Mouse (Mus musculus) yolk sac, embryonic 10.5 days (tissue): ENCODE results near the gene Crlf2.
A peak's percentile ranks its signal among the peaks of the same experiment; 100 is the strongest.

Experiments
- DNase-seq: peaks from one replicate; pipeline ENCODE4 v3.0.0-alpha.2; 2017; ENCODE audit warnings: low spot score

The Crlf2 gene

GRCm38 (mm10) chr5:109558404-109559160 lies at the start of gene Crlf2:
Crlf2 (minus strand) TSS chr5:109558993.
- peak; percentile 93 for DNase-seq

GRCm38 (mm10) chr5:109602585-109602984 lies 43.8 kb upstream of the Crlf2 start:
- DNase-seq = peak; percentile 21

DNA sequence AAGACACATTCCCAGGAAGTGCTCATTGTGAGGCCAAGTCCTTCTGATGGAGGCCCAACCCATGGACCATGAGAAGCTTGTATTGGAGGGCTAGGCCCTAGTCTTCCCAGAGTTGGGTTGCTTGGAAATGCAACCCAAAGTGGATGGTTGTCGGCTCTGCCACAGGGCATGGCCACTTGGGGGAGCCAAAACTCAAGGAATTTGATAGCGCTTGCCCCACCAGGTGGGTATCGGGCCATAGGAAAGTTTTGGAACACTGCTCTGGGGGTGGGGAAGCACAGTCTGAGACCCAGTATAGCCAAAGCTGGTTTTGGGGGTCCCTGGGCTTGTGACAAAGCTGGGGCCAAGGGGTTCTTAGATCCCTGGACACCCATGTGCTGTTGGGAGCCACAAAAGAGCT lies 42.3 kb upstream of the Crlf2 start:
- DNase-seq = no peak

DNA sequence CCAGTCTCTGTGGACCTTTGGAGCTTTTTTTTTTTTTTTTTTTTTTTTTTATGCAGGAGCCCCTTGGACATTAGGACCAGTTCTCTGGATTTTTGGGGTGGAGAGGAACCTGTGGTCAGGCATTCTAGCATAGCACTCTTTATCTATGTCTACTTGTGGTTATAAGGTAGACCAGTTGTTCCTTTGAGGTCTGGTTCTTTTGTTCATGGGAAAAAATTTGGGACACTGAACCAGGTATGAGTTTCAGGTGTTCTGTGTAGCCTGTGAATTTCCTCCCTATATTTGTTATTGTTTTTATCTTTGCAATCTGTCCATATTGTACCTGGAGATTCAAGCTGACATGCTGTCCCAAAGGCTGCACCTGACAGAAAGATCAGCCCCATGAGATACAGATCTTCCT lies 40.1 kb upstream of the Crlf2 start:
- DNase-seq = no peak

DNA sequence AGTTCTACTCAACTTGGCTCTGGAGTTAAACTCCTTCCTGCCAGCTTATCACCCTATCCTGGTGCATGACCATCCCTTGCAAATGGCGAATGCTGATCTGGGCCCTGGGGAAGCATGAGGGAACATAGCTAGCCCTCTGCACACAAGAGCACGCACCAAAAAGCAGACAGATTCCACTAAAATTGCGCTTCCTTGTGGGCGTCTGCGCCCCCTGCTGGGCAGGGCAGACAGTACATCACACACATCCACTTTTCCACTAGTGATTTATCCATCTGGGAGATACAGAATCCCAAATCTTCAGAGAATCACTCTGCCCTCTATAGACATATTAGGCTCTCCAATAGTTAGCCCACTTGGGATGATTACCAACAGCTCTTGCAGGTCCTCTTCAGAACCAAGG lies 37.9 kb upstream of the Crlf2 start:
- DNase-seq = no peak

DNA sequence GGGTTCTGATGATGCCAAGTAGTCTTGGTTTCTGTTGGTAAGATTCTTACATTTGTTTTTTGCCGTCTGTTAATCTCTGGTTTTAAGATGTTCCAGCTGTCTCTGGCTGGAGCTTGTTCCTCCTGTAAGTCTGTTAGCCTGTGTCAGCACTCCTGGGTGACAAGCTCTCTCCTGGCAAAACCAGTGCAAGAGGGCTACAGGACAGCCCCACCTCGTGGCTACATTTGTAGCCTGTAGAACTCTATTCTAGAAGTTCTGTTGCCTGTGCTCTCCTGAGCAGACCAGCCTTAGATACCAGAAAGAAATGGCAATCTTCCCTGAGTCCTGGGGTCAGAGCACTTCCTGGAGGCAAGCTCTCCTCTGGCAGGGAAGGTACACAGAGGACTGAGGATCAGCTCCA lies 4.0 kb upstream of the Crlf2 start:
- DNase-seq = no peak

- DNase-seq = no peak
Measured at GRCm38 (mm10) chr5:109559191-109559590, 398 bp upstream of the Crlf2 start.

- no peak for DNase-seq
Measured at GRCm38 (mm10) chr5:109558123-109558403, 730 bp downstream of the Crlf2 start.

GRCm38 (mm10) chr5:109557321-109558122 lies 1.3 kb downstream of the Crlf2 start:
- no peak for DNase-seq

- peak; percentile 98 for DNase-seq
Measured at GRCm38 (mm10) chr5:109556591-109557320, 2.0 kb downstream of the Crlf2 start.

DNA sequence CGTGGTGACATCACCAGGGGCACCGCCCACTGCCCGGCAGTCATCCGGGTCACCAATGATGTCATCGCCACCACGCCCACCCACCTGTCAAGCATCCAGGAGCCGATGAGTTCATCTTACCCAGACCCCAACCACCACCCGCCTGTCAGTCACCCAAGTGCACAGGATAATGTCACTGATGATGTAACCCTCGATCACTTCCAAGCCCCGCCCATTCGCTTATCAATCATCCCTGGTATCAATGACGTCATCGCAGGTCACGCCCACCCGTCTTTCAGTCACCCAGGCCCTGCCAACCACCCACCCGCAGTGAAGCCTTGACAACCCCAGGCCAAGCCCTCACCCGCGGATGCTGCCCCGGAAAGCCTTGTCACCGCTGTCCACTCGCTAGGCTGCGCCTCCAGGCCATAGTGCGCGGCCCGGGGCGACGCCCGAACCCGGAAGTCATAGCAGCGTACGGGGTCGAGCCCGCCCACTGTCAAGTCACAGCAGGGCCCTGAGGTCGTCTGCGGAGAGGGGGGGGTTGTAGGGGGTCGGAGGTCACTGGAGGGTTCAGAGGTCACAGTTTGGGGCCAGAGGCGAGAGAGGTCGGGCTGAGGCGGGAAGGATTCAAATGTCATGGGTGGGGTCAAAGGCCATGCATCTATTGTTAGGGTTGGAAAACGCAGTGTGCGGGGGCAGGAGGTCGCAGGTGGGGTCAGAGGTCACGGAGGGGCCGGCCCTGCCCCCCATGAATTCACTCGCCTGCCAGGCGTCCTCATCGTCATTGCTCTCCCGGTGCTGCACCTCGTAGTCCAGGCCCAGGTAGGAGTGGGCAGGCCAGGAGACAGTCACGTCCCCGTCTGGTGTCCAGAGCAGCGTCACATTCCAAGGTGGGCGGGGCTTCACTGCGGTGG lies 2.9 kb downstream of the Crlf2 start:
- DNase-seq = peak; percentile 45

GRCm38 (mm10) chr5:109555236-109555675 lies 3.5 kb downstream of the Crlf2 start:
- peak; percentile 35 for DNase-seq

DNA sequence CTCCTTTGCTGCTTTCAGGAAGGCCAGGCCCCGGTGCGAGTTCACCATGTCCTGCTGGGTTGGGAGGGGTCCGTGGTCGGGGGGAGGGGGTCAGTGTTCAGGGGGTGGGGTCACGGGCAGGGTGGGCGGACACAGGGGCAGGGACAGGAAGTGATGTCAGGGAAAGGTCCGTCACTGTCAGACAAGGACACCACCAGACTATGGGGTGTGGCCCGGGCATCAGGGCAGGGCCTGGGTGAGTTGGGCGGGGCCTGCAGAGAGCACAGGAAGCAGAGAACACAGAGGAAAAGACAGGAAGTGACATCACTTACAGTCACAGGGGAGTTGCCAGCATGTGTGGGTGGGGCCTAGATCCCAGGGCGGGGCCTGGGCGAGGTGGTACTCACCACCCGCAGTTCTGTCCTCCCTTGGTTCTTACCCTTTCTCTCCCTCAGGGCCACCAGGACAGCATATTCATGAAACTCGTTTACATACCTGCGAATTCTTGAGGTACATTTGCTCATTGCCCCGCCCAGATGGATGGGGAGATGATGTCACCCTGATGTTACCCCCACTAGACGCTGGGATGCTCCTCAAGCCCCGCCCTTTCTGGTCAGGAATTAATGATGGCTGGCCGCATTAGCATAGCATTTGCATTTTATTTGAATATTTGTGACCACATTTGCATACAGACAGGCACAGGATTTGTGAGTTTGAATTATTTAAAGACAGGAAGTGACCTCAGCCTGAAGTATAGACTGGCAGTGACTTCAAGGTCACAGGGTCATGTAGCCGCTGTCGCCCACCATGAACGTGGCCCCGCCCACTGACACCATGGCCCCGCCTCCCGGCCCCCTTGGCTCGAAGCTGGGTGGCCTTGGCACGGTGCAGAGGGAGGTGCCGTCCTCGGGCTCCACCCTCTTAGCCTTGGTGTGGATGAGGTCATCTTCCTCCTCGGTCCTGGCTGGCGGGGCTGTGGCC lies 4.4 kb downstream of the Crlf2 start:
- DNase-seq = peak; percentile 9

DNA sequence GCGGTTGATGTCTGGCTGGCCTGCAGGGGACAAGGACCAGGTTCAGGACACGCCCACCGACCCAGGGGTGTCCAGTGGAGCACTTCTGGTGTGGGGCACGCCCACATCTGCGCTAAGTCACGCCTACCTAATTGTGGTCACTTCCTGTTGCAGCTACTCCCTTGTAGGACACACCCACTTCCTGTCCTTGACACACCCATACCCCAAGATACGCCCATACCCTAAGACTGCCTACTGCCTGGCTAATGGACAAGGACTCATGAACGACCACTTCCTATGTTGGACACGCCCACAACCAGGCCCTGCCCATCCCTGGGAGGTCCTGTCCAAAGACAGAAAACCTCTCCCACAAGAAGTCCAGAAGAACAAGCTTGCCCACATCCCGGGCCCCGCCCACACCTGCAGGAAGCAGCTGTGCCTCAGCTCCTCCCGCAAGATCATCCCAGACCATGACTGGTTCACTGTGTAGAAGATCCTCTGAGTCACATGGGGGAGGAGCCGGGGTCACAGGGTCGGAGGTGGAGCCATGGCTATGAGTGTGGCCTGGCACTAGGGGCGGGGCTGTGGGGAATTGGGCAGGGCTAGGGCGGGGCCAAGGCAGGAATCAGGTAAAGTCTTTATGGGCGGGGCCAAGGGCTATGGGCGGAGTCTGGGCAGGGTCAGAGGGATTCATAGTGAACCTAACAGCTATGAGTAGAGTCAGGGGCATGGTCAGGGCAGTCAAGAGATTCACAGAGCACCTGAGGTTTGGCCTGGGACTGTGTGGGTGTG lies 5.4 kb downstream of the Crlf2 start:
- DNase-seq = peak; percentile 5

DNA sequence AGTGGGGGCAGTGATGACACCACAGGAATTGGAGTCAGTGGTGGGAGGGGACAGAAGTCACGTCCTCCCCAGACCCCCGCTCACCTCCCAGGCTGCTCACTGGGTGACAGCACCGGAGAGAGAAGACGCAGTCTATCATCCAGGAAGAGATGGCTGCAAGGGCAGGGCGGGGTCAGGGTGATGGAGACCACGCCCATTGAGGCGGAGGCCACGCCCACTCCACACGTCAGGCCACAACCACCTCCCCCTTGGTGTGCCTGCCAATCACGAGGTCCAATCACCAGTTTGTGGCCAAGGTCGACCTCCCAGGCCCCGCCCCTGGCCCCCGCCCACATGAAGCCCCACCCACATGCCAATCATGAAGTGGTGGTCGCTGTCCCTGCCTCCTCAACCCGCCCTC lies 6.3 kb downstream of the Crlf2 start:
- no peak for DNase-seq

DNA sequence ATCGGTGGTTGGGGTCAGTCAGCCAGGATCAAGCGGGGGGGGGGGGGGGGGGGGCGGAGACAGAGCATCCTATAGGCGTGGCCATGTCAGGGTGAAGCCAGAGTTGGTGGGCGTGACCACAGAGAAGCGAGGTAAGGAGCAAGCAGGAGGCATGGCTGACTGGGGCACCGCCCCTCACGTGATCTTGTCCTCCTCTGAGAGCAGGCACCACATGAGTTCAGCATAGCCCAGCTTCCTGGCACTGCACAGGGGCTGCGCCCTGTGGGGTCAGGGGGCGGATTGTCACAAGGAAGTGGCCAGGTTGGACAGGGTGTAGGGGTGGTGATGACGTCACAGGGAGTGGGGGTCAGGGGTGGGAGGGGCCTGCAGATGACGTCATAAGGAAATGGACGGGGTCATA lies 6.7 kb downstream of the Crlf2 start:
- DNase-seq = peak; percentile 2

DNA sequence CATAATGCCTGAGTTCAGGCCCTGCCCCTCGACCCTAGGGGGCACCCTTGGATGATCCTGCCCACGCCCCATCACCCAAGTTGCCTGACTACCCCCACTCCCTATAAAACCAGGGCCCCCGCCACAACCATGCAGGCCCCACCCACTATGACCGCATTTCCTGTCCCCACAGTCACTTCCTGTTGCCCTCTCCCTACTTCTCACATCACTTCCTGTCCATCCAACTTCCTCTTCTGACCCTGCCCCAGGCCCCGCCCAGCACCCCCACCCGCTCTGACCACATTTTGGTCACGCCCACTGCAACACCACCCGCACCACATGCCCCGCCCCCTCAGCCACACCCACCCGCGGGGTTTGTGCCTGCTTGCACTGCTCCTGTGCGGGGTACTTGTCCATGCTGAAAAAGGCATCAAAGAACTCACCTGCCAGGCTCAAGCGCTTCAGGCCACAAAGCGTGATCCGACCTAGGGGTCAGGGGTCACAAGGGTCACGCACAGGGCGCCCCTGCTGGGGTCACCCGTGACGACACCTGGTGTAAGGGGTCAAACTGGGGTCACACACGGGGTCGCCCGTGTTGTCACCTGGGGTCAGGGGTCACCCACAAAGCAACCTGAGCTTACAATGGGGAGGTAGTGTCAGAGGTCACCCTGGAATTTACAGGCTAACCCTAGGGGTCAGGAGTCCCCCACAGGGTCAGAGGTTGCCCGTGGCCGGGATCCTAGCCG lies 7.6 kb downstream of the Crlf2 start:
- DNase-seq = no peak

DNA sequence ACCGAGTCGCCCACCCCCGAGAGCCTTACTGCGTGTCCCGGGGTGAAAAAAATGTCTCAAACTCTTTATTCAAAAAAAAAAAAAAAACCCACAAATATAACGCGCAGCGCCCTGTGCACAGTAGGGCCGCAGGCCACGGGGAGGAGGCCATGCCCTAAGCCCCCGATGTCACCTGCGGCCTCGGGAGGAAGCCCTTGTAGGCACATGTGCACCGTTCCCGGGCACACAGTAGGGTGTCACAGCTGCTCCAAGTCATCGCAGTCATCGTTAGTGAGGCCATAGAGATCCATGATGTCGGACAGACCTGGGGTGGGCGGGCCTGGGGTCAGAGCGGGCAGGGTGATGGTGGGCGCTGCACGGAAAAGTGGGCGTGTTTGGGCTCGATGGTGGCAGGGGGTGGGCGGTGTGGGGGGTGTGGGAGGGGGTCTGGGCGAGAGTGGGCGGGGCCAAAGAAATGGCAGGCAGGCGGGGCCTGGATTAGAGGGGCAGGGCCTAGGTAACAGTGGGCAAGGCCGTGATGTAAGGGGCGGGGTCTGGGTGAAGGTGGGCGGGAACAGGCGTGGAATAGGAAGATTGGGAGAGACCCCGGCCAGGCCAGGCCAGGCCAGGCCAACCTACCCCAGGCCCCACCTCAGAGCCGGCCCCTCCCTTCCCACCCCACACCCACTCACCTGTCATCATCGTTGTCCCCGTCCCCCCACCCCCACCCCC lies 8.4 kb downstream of the Crlf2 start:
- DNase-seq = no peak

GRCm38 (mm10) chr5:109548712-109549111 lies 10.1 kb downstream of the Crlf2 start:
- peak; percentile 26 for DNase-seq
